Mouse (Mus musculus) lung, postnatal 0 days (tissue): Measurements from ENCODE around the gene Slc8a3.

Experiments used
- CTCF ChIP-seq: IDR thresholded peaks from 2 replicates; pipeline ENCODE4 v1.5.1; 2016; ENCODE audit warnings: antibody characterized with exemption, mild to moderate bottlenecking
- EP300 ChIP-seq: IDR thresholded peaks from 2 replicates; pipeline ENCODE4 v1.6.1; 2016; ENCODE audit warnings: antibody characterized with exemption, mild to moderate bottlenecking, control low read depth

DNA sequence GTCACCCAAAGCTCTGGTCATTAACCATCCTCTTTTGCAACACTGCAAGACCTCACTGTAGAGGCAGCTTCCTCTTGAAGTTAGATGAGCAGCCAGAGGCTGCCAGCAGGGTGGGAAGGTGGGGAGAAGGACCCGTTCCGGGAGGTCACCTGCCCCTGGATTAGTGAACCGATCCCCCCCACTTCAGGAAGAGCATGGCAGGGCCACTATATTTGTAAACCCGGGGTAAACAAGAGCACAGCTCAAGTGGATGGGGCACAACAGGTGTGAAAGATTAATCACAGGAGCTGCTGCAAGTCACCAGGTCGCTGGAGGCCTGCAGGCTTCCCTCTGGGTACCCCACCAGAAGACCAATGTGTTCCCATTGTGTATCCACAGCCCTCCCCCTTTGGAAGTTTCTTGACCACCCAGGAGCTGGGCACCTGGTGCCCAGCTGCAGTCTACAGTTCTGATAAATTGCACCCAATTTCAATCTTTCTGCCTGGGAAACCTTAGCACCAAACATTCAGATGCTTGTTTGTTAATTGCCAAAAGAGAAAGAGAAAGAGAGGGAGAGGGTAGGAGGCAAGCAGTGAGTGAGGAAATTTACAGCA, 1.8 kb downstream of the Slc8a3 start:
- TF ChIP-seq CTCF, result no peak
- TF ChIP-seq EP300, result no peak
